Mouse (Mus musculus): Measurements from ENCODE around the gene Ergic3.

GRCm38 (mm10) chr2:156066126-156066525 is 58.3 kb downstream of the Ergic3 start:
- TF ChIP-seq POLR2A (IDR thresholded peaks at IDR 0.05; ENCODE audit: borderline replicate concordance, extremely low read depth, insufficient read depth, insufficient read length, poor library complexity, severe bottlenecking) (no peak), CTCF (IDR thresholded peaks at IDR 0.05; ENCODE audit: borderline replicate concordance, extremely low read depth, insufficient read depth, insufficient read length) (no peak)

All from brain, embryonic 14.5 days (tissue).